Mouse (Mus musculus) duodenum, adult 2 months (tissue): ENCODE results near the gene Rnase12. TPM values are rescaled to one million over a fixed set of nuclear protein-coding genes. Genes with fewer than 3 reads are reported as not detected.

ENCODE experiments used
- polyA plus RNA-seq: library from polyadenylated mRNA; depleted of rRNA; stranded (reverse); fragments of >200 nt; gene quantifications from 2 replicates; pipeline ENCODE4 v1.2.3, GENCODE M21; 2012; ENCODE audit warnings: low replicate concordance; rRNA removed

Gene Rnase12
- 0.21 TPM in 1 of 2 replicates, not detected in the other for polyA plus RNA-seq

GRCm38 (mm10) chr14:51057401-51057831, at the start of gene Rnase12:
TSS of gene Rnase12 (minus strand) at chr14:51057661.

GRCm38 (mm10) chr14:51090921-51091900, 33.8 kb upstream of the Rnase12 start, which contains the start of the genes Rnase4 and Ang:
TSS of gene Rnase4 (plus strand) at chr14:51091077.
TSS of gene Ang (plus strand) at chr14:51091150.

GRCm38 (mm10) chr14:51074335-51074734, 16.9 kb upstream of the Rnase12 start, which contains the start of gene Olfr750:
TSS of gene Olfr750 (minus strand) at chr14:51074435.

DNA sequence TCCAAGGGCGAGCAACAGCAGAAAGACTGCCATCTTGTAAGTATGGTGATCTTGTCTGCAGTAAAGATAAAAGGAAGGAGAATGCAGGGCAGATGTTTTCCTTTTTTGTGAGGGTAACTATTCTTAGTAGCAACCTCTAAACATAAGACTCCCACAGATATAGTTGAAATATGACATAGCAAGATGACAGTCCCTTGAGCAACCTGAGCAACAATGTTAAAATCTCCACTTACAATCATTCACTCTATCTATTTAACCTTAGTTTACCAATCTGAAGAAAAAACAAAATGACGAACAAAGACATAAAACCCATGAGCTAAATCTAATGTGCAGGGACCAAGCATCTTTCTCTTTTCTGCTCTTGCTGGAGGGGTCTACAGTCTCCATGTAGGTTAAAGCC, 7.4 kb downstream of the Rnase12 start, which contains the start of gene Rnase11:
Rnase11 (minus strand) TSS at position 101 of the 400 bp plus-strand sequence.

DNA sequence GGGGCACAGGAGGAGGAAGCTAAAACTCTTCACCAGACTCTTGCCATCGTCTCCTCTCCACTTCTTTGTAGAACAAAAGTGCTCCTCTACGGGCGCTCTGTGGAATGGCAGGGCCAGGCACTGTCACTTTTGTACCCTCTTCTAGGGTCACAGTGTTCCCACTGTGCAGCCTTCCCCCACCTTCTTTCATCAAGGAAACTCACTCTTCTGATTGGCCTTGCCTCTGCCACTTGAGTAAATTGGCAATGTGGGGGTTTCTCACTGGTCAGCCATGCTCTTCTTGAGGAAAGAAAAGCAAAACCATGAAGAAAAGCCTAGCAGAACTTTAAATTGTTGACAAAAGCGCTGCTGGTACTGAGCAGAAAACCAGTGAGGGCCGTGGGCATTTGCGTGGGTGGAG, 15.7 kb downstream of the Rnase12 start, which contains the start of gene Rnase9:
Rnase9 (minus strand) TSS at position 101 of the 400 bp plus-strand sequence.

GRCm38 (mm10) chr14:51007152-51007801, 50.2 kb downstream of the Rnase12 start, which contains the start of gene Rnase10:
TSS of gene Rnase10 (plus strand) at chr14:51007751.

Other genes starting within 250 kb of the Rnase12 start
- gene Ccnb1ip1, start 249.9 kb downstream of the Rnase12 start, polyA plus RNA-seq, result not detected in 2 replicates
- 3.8 and 4.2 TPM in 2 replicates for gene Parp2, start 249.8 kb downstream of the Rnase12 start, polyA plus RNA-seq
- gene Tep1, start 187.1 kb downstream of the Rnase12 start, polyA plus RNA-seq, result 47.0 and 78.2 TPM in 2 replicates
- 1.1 and 1.4 TPM in 2 replicates for gene Klhl33, start 160.2 kb downstream of the Rnase12 start, polyA plus RNA-seq
- gene Osgep, start 132.8 kb downstream of the Rnase12 start, polyA plus RNA-seq, result 59.8 and 114 TPM in 2 replicates
- gene Apex1, start 132.7 kb downstream of the Rnase12 start, polyA plus RNA-seq, result 9.8 and 11.7 TPM in 2 replicates
- gene Pip4p1, start 126.8 kb downstream of the Rnase12 start, polyA plus RNA-seq, result 51.5 and 99.7 TPM in 2 replicates
- gene Pnp, start 126.6 kb downstream of the Rnase12 start, polyA plus RNA-seq, result 36.3 and 64.3 TPM in 2 replicates
- 8.9 TPM in 1 of 2 replicates, not detected in the other for gene Gm49342, start 113.1 kb downstream of the Rnase12 start, polyA plus RNA-seq
- gene Pnp2, start 101.7 kb downstream of the Rnase12 start, polyA plus RNA-seq, result 22.4 and 57.7 TPM in 2 replicates
- gene Rnase10, start 49.9 kb downstream of the Rnase12 start, polyA plus RNA-seq, result not detected in 2 replicates
- not detected in 2 replicates for gene Rnase9, start 15.8 kb downstream of the Rnase12 start, polyA plus RNA-seq
- gene Rnase11, start 7.5 kb downstream of the Rnase12 start, polyA plus RNA-seq, result not detected in 2 replicates
- 0.09 TPM in 1 of 2 replicates, not detected in the other for gene Olfr750, start 16.8 kb upstream of the Rnase12 start, polyA plus RNA-seq
- 73.0 and 83.3 TPM in 2 replicates for gene Rnase4, start 33.4 kb upstream of the Rnase12 start, polyA plus RNA-seq
- 18.9 and 27.3 TPM in 2 replicates for gene Ang, start 33.5 kb upstream of the Rnase12 start, polyA plus RNA-seq
- not detected in 2 replicates for gene Eddm3b, start 56.8 kb upstream of the Rnase12 start, polyA plus RNA-seq
- gene Rnase6, start 66.2 kb upstream of the Rnase12 start, polyA plus RNA-seq, result 4.8 and 5.2 TPM in 2 replicates
- 35.3 and 1,063 TPM in 2 replicates for gene Rnase1, start 89.1 kb upstream of the Rnase12 start, polyA plus RNA-seq
- not detected in 2 replicates for gene Rnase2b, start 104.6 kb upstream of the Rnase12 start, polyA plus RNA-seq
- not detected in 2 replicates for gene Ang2, start 141.5 kb upstream of the Rnase12 start, polyA plus RNA-seq
- gene Ear14, start 145.7 kb upstream of the Rnase12 start, polyA plus RNA-seq, result not detected in 2 replicates
- gene Rnase2a, start 198.5 kb upstream of the Rnase12 start, polyA plus RNA-seq, result 0.46 TPM in 1 of 2 replicates, not detected in the other